Mouse (Mus musculus): ENCODE results near the gene Taf8. TPM values are rescaled to one million over a fixed set of nuclear protein-coding genes. Genes with fewer than 3 reads are reported as not detected.

The Taf8 gene
- total and polyA plus RNA-seq, 2 experiments from 2014 or later: 11.5 to 15.1 TPM

DNA sequence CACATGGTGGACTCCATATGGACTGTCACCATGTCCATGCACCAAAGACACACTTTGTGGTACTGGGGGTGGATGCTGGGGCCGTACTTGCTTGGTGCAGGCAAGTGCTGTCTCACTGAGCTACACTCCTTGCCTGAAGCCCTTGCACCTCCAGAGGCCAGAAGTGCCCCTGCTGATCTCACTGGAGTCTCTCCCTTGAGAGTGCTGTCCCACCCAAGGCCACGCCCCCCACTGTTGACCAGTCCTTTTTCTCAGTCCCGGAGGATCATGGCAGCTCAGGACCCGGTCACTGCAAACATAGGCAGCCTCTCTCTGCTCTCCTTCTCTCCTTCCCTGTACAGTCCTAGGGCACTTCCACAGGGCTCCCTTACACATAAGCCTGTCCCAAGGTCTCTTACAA, 27.8 kb downstream of the Taf8 start:
- H3K4me1 ChIP-seq (ENCODE audit: insufficient read depth, low read length): no peaks in the 10 kb centered on the region

DNA sequence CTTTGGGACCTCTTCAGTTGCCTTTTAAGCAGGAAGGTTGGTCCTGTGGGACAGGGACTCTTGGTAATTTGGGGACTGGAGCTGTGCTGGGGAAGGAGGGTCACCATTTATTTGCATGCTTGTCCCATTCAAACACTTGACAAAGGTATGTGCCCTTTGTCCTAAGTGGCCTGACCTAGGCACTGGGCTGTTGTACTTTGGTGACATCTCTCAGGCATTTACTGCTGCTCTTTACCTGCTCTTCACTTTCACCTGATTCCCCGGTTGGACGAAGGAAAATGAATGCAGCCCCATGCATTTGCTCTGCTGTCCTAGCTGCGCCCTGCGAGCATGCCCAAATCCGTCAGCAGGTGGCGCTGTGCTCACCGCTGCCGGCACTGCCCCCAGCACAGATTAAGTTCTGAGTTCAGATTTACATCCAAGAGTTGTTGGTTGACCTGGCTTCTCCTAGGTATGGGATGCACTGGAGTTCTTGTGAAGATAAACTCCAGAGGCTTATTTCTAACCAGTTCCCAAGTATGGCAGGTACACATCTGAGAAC, 28.6 kb downstream of the Taf8 start:
- 15% methylated on average over 8 of the region's 8 CpGs for WGBS

More for the DNA sequence above, 27.8 kb downstream of the Taf8 start:
- Histone ChIP-seq H3K27me3 (ENCODE audit: insufficient read depth, low read length) (0 out of 2 replicates have a peak, but pooled peaks cover under 1% of the 10 kb centered on the region), H3K9ac (replicated peaks; ENCODE audit: low read length, poor library complexity, severe bottlenecking) (no peak overlapping the region), H3K36me3 (ENCODE audit: insufficient read depth, low read length) (no peaks in the 10 kb centered on the region), H3K4me3 (ENCODE audit: low read depth, low read length) (no peak overlapping the region), H3K4me2 (ENCODE audit: low read depth, low read length, poor library complexity, severe bottlenecking) (no peak overlapping the region), H3K9me3 (ENCODE audit: low read length) (no peaks in the 10 kb centered on the region), H3K27ac (ENCODE audit: low read depth, low read length) (no peak overlapping the region)
- TF ChIP-seq CTCF (IDR thresholded peaks at IDR 0.05): no peak
- 82% methylated on average over 4 of the region's 4 CpGs for WGBS
- no peak for DNase-seq (ENCODE audit: low spot score)
- no peak for ATAC-seq (ENCODE audit: low FRiP score)

DNA sequence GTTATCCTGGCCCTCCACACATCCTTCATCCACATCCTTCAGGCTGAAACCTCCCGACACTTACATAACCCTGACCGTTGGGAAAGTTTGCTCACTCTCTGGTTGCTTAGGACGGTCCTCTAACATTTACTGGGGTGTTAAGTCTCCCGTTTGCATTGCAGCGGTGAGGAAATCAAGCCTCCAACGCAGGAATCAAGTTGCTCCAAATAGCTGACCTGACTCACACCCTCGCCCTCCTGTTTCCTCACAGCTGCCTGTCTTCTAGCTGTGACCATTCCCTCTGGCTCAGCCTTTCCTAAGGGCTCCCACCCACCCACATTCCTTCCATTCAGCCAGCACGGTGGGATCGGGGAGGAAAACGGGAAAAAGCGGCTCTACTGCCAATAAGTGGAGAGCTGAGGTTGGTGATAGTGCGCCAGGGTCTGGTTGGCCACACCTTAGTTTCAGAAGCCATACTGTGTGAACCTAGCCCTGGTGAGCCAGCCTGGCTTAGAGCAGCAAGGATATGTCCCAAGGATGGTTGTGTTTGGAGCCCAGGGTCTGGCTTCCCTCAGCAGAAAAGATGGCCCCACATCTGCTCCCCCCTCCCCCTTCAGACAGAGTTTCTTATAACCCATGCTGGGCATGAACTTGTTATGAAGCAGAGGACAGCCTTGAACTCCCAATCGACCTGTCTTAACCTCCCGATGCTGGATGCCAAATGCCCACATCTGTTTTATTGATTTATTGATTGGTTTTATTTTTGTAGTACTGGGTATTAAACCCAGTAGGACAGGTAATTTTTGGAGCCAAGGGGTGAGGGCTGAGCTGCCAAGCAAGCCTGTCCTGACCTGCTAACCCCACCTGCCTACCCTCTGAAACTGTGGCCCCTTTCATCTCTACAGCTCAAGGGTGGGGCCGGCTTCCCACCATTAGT, 29.4 kb downstream of the Taf8 start:
- Histone ChIP-seq H3K4me2 (ENCODE audit: low read depth, low read length, poor library complexity, severe bottlenecking) (no peak overlapping the region), H3K4me1 (ENCODE audit: insufficient read depth, low read length) (no peaks in the 10 kb centered on the region), H3K36me3 (ENCODE audit: insufficient read depth, low read length) (no peaks in the 10 kb centered on the region), H3K4me3 (ENCODE audit: low read depth, low read length) (no peak overlapping the region), H3K27ac (ENCODE audit: low read depth, low read length) (no peak overlapping the region), H3K9me3 (ENCODE audit: low read length) (no peaks in the 10 kb centered on the region), H3K27me3 (ENCODE audit: insufficient read depth, low read length) (peaks cover 8% of the 10 kb centered on the region), H3K9ac (replicated peaks; ENCODE audit: low read length, poor library complexity, severe bottlenecking) (no peak overlapping the region)
- TF ChIP-seq CTCF (IDR thresholded peaks at IDR 0.05): no peak
- no peak for DNase-seq (ENCODE audit: low spot score)
- WGBS: 60% methylated on average over 15 of the region's 15 CpGs
- no peak for ATAC-seq (ENCODE audit: low FRiP score)

More for the DNA sequence above, 28.6 kb downstream of the Taf8 start:
- Histone ChIP-seq H3K9ac (replicated peaks; ENCODE audit: low read length, poor library complexity, severe bottlenecking) (no peak overlapping the region), H3K4me1 (ENCODE audit: insufficient read depth, low read length) (no peaks in the 10 kb centered on the region), H3K9me3 (ENCODE audit: low read length) (no peaks in the 10 kb centered on the region), H3K36me3 (ENCODE audit: insufficient read depth, low read length) (no peaks in the 10 kb centered on the region), H3K4me3 (ENCODE audit: low read depth, low read length) (no peak overlapping the region), H3K4me2 (ENCODE audit: low read depth, low read length, poor library complexity, severe bottlenecking) (no peak overlapping the region), H3K27me3 (ENCODE audit: insufficient read depth, low read length) (peaks cover 7% of the 10 kb centered on the region; the same call in 1 of the 2 replicates), H3K27ac (ENCODE audit: low read depth, low read length) (no peak overlapping the region)
- TF ChIP-seq CTCF (IDR thresholded peaks at IDR 0.05): peak; percentile 72
- no peak for ATAC-seq (ENCODE audit: low FRiP score)
- no peak for DNase-seq (ENCODE audit: low spot score)

DNA sequence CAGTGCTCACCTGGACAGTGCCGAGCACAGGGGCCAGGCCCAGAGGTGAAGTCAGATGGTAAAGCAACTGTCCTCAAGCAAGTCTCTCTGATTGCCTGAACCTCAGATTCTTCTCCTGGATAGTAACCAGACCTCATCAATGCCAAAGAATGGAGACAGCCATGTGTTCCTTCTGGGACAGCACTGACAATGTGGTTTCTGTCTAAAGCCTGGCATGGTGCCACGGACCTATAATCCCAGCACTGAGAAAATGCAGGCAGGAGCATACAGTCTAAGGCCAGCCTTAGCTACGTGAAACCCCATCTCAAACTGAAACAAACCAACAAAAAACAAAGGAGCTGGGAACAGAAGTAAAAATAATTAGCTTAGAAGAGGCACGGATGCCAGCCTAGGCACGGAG, 31.4 kb downstream of the Taf8 start:
- H3K27me3 ChIP-seq (ENCODE audit: insufficient read depth, low read length): peaks cover 8% of the 10 kb centered on the region
- H3K4me2 ChIP-seq (ENCODE audit: low read depth, low read length, poor library complexity, severe bottlenecking): no peak overlapping the region
- TF ChIP-seq CTCF (IDR thresholded peaks at IDR 0.05): no peak
- H3K9me3 ChIP-seq (ENCODE audit: low read length): no peaks in the 10 kb centered on the region
- DNase-seq (ENCODE audit: low spot score): peak; percentile 61
- no peaks in the 10 kb centered on the region for H3K4me1 ChIP-seq (ENCODE audit: insufficient read depth, low read length)
- no peak overlapping the region for H3K27ac ChIP-seq (ENCODE audit: low read depth, low read length)
- no peaks in the 10 kb centered on the region for H3K36me3 ChIP-seq (ENCODE audit: insufficient read depth, low read length)
- H3K4me3 ChIP-seq (ENCODE audit: low read depth, low read length): no peak overlapping the region
- WGBS: 60% methylated on average over 5 of the region's 5 CpGs
- ATAC-seq (ENCODE audit: low FRiP score): no peak
- H3K9ac ChIP-seq (replicated peaks; ENCODE audit: low read length, poor library complexity, severe bottlenecking): no peak overlapping the region

DNA sequence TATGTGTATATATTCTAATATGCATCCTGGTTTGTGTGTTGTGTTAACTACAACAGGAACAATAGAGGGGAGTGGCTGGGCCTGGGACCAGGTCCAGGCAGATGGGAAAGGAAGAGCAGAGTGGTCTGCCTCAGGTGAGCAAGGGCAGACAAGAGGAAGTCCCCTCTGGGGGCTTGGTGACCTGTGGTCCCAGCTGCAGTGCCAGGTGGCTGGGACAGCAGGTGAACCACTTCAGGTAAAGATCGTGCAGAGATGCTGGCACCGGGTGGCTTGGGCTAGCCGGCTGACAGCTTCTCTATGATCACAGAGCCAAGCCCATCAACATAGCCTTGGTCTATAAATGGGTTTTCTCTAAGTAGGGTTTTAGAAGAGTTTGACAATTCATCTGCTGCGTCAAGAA, 32.0 kb downstream of the Taf8 start:
- Histone ChIP-seq H3K9ac (replicated peaks; ENCODE audit: low read length, poor library complexity, severe bottlenecking) (no peak overlapping the region), H3K9me3 (ENCODE audit: low read length) (no peaks in the 10 kb centered on the region), H3K4me1 (ENCODE audit: insufficient read depth, low read length) (no peaks in the 10 kb centered on the region), H3K27me3 (ENCODE audit: insufficient read depth, low read length) (peaks cover 10% of the 10 kb centered on the region), H3K4me3 (ENCODE audit: low read depth, low read length) (no peak overlapping the region), H3K4me2 (ENCODE audit: low read depth, low read length, poor library complexity, severe bottlenecking) (no peak overlapping the region), H3K27ac (ENCODE audit: low read depth, low read length) (no peak overlapping the region), H3K36me3 (ENCODE audit: insufficient read depth, low read length) (no peaks in the 10 kb centered on the region)
- ATAC-seq (ENCODE audit: low FRiP score) (no peak), DNase-seq (ENCODE audit: low spot score) (no peak)
- WGBS: 96% methylated on average over 4 of the region's 4 CpGs
- TF ChIP-seq CTCF (IDR thresholded peaks at IDR 0.05): no peak

DNA sequence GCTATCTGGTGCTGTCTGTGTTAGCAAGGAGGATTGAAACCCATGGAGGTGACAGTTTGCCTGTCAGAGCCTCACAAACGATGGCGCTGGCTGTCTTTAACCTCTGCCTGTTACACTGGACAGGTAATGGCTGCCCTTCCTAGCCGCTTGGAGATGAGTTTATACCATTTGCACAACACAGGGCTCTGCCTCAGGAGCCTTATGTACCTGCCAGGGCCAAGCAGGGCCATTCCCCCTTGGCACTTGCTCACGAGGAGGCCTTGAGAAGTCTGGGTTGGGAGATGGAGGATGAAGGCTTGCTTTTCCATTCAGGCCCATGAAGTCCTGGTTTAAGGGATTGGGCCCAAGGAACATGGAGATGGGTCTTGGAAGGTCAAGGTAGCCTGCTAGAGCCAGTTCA, 32.5 kb downstream of the Taf8 start:
- DNase-seq (ENCODE audit: low spot score) (no peak), ATAC-seq (ENCODE audit: low FRiP score) (no peak)
- WGBS: 88% methylated on average over 4 of the region's 4 CpGs
- Histone ChIP-seq H3K9ac (replicated peaks; ENCODE audit: low read length, poor library complexity, severe bottlenecking) (no peak overlapping the region), H3K9me3 (ENCODE audit: low read length) (no peaks in the 10 kb centered on the region), H3K36me3 (ENCODE audit: insufficient read depth, low read length) (no peaks in the 10 kb centered on the region), H3K4me3 (ENCODE audit: low read depth, low read length) (no peak overlapping the region), H3K4me2 (ENCODE audit: low read depth, low read length, poor library complexity, severe bottlenecking) (no peak overlapping the region), H3K27me3 (ENCODE audit: insufficient read depth, low read length) (peaks cover 11% of the 10 kb centered on the region), H3K27ac (ENCODE audit: low read depth, low read length) (no peak overlapping the region), H3K4me1 (ENCODE audit: insufficient read depth, low read length) (no peaks in the 10 kb centered on the region)
- TF ChIP-seq CTCF (IDR thresholded peaks at IDR 0.05): no peak
